Mouse (Mus musculus) C2C12 (cell line): Measurements from ENCODE around the gene Bad. TPM values are rescaled to one million over a fixed set of nuclear protein-coding genes. Genes with fewer than 3 reads are reported as not detected.
"Not testable (repeated sequence)": the region's sequence is repeated elsewhere in the genome, so short reads cannot be mapped to it uniquely, and the experiment has no call there.

Source experiments
- H3K27me3 ChIP-seq: one replicate; pipeline ENCODE4 v1.6.1; 2011; ENCODE audit not compliant: control insufficient read depth, insufficient read depth, insufficient read length
- H3K36me3 ChIP-seq: one replicate; pipeline ENCODE4 v1.6.1; 2011; ENCODE audit not compliant: control insufficient read depth, insufficient read depth
- H3K4me3 ChIP-seq: one replicate; pipeline ENCODE4 v1.5.1; 2011; ENCODE audit warnings: mild to moderate bottlenecking, control low read depth; ENCODE audit not compliant: poor library complexity, insufficient read depth, severe bottlenecking
- H3K79me2 ChIP-seq: one replicate; pipeline ENCODE4 v1.6.1; 2011; ENCODE audit not compliant: control insufficient read depth, insufficient read depth
- H3K79me3 ChIP-seq: one replicate; pipeline ENCODE4 v1.6.1; 2011; ENCODE audit warnings: low read depth, control low read depth
- H3ac ChIP-seq: one replicate; pipeline ENCODE3; 2011; ENCODE audit warnings: low read depth; ENCODE audit not compliant: control insufficient read depth, insufficient read length
- CEBPB ChIP-seq: IDR thresholded peaks from one replicate; pipeline ENCODE4 v1.6.1; 2011; ENCODE audit warnings: low read depth, mild to moderate bottlenecking, control low read depth, moderate library complexity
- CTCF ChIP-seq: IDR thresholded peaks from one replicate; pipeline ENCODE4 v1.5.1; 2011; ENCODE audit not compliant: control insufficient read depth, insufficient read depth, insufficient read length
- FOSL1 ChIP-seq: IDR thresholded peaks from one replicate; pipeline ENCODE4 v1.8.0; 2011; ENCODE audit warnings: mild to moderate bottlenecking, low read length; ENCODE audit not compliant: poor library complexity, insufficient read depth, severe bottlenecking
- MAX ChIP-seq: IDR thresholded peaks from one replicate; pipeline ENCODE4 v1.6.1; 2011; ENCODE audit warnings: mild to moderate bottlenecking, control low read depth
- MYOD1 ChIP-seq: IDR thresholded peaks from one replicate; pipeline ENCODE4 v1.6.1; 2011; ENCODE audit warnings: low read depth; ENCODE audit not compliant: control insufficient read depth, insufficient read length
- MYOG ChIP-seq: IDR thresholded peaks from one replicate; pipeline ENCODE4 v1.6.1; 2011; ENCODE audit not compliant: control insufficient read depth, insufficient read length; ENCODE audit errors: extremely low read depth
- USF1 ChIP-seq: IDR thresholded peaks from one replicate; pipeline ENCODE4 v1.6.1; 2011; ENCODE audit warnings: low read depth, mild to moderate bottlenecking, control low read depth, moderate library complexity
- polyA plus RNA-seq: library from polyadenylated mRNA; unstranded; fragments of >200 nt; fragmentation: generic; extraction: Trizol; gene quantifications from one replicate; pipeline ENCODE4 v1.2.1, GENCODE M21; 2012; ENCODE audit warnings: missing spikeins

Gene Bad
- polyA plus RNA-seq, 1 experiment, result 84.0 TPM

DNA sequence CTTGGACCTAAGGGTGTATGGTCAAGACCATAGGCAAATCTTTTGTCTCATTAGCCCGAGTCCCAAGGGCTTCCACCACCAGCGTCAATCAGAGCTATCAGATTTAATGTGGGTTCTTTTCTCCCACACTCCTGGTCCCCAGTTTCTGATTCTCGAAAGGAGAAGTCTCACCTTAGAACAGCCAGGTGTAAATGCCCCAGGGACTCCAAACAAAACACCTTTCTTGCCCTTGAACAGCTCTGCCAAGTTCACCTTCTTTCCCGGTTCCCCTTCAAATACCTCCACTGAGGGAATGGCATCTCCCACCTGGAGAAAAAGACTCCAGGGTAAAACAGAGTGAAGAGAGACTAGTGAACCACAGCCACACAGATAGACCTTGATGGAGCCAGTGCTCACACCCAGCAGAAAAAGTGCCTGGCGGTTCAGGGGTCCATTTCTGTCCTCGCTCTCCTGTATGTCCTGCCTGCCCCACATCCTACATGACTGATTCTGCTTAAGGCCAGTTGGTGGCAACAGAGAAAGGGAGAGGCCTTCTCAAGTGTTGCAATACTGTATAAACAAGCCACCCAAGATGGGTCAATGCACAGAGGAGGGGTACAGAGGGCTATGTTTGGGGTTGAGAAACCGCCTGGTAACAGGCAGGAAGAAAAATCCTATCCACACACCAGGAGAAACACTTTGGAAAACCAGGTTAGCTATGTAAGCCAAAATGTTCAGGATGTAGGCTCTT is 33.7 kb upstream of the Bad start:
- TF ChIP-seq USF1 (no peak), FOSL1 (no peak), MYOD1 (no peak), CTCF (no peak), CEBPB (no peak), MYOG (no peak), MAX (no peak)
- Histone ChIP-seq H3ac (no peak overlapping the region), H3K79me2 (peaks cover 48% of the 10 kb centered on the region), H3K27me3 (no peaks in the 10 kb centered on the region), H3K36me3 (peaks cover 32% of the 10 kb centered on the region), H3K4me3 (peak overlapping the region; percentile 76), H3K79me3 (peaks cover 23% of the 10 kb centered on the region)

DNA sequence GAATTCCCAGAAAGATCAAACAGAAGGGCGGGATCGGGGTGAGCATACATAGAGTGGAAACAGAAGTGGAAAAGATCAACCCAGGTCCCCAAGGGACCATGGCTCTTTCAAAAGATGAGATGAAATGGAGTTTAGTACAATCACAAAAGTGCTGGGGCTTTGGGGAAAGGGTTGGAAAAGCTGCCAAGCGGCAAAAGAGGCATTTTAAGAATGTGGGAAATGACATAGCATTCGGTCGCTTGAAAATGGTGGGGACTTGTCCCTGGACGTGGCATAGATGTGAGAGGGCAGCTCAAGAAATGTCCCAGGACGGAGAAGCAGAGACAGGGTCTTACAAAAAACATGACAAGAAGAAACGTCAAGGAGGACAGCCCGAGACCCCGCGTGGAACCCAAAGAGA is 32.6 kb upstream of the Bad start:
- Histone ChIP-seq H3ac (peak overlapping the region; percentile 94), H3K36me3 (peaks cover 40% of the 10 kb centered on the region), H3K79me2 (peaks cover 48% of the 10 kb centered on the region), H3K27me3 (no peaks in the 10 kb centered on the region), H3K4me3 (peak overlapping the region; percentile 76), H3K79me3 (peaks cover 23% of the 10 kb centered on the region)
- no peak for TF ChIP-seq FOSL1
- no peak for TF ChIP-seq MYOD1
- no peak for TF ChIP-seq CEBPB

DNA sequence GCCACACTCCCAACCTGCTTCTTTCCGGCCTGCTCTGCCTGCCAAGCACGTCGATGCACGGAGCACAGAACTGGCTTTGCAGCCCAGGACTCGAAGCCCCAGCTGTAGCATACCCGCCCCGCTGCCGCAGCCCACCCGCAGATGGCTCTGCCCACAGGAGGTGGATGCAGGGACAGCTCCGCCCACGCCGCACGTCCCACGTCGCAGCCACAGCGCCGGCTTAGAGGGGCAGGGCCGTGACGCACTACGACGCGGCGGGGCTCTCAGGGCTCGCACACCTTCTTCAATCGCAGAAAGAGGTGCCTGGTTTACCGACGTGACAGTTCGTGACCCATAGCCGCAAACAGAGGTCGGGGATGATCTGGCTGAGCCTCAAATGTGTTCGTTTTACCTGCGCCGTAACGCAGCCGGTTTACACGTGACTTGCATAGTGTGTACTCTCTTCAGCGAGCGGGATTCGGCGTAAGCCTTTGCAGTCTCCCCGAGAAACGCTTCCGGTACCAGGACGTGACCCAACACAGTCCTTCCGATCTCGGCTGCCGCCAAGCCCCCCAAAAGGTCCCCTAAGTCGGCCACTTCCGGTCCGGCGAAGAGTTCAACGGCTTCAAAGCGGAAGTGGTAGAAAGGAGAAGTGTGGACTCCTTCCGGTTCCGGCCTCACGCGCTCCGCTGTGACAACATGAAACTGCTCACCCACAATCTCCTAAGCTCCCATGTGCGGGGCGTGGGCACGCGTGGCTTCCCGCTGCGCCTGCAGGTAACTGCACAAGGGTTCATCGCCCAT is 32.0 kb upstream of the Bad start, which contains the start of the genes Trmt112 and Prdx5:
Gene Trmt112 (plus strand): TSS at position 192 of the 783 bp plus-strand sequence.
Gene Prdx5 (minus strand): TSS at position 600 of the 783 bp plus-strand sequence.
- Histone ChIP-seq H3K4me3 (peak within 1 kb of the TSS; percentile 76), H3K79me2 (peaks cover 48% of the 10 kb centered on the region), H3K79me3 (peaks cover 23% of the 10 kb centered on the region), H3K27me3 (no peaks in the 10 kb centered on the region), H3ac (peak within 1 kb of the TSS; percentile 94), H3K36me3 (peaks cover 40% of the 10 kb centered on the region)
- TF ChIP-seq MAX (peak; percentile 62), CEBPB (no peak), USF1 (peak; percentile 12), FOSL1 (no peak)

DNA sequence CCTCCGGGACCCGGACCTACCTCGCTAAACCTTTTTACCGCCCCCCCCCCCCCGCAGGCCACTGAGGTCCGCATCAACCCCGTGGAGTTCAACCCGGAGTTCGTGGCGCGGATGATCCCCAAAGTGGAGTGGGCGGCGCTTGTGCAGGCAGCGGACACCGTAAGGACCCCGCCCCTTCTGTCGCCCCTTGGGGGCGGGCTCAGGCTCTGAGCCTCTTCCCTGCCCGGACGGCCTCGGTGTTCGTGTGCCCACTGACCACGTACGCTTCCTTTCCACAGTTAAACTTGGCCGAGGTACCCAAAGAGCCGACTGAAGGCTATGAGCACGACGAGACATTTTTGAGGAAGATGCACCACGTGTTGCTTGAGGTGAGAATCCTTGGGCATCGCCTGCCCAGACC is 31.4 kb upstream of the Bad start:
- Histone ChIP-seq H3ac (peak overlapping the region; percentile 62), H3K79me2 (peaks cover 48% of the 10 kb centered on the region), H3K4me3 (peak overlapping the region; percentile 76), H3K36me3 (peaks cover 36% of the 10 kb centered on the region), H3K79me3 (peaks cover 23% of the 10 kb centered on the region)
- not testable (repeated sequence) for H3K27me3 ChIP-seq

DNA sequence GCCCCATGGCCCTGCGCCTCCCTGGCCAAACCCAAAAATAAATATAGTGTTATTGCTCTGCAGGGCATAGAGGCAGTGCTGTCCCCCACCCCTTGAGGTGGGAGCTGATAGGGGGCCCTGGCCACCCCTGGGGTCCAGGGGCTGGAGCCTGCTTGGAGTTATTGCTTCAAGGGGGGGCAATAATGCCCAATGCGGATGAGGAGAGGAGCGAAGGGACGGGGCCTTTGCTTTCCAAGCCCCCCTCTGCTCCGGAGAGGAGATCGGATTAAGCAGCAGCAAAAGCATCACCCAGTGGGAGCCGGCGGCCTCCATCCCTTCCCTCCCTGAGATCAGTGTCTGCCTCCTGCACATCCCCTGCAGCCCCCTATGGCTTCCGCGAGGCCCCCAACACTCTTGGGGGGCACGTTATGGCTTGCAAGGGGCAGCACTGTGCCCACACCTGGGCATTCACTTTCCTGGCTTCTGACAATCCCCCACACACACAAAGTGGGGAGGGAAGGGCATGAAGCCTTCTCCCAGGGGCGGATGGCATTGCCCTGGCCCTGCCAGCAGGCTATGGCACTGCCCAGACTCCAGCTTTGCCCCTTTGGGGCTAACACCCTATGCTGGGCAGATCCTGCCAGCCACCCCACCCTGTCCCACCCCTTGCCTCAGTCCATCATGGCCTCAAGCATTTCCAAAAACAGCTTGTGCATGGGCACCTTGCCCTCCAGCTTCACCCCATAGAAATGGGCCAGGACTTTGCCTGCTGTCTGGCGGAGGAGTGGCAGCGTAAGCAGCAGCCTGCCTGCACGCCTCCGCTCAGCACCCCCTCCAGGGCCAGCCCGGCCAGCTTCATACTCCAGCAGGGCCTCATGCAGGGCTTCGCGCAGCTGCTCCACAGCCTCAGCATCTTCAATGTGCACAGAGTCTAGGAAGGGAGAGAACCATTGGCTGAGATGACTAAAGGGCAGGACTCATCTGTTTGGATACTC is 30.3 kb upstream of the Bad start:
- TF ChIP-seq USF1 (no peak), CTCF (no peak), CEBPB (no peak), FOSL1 (no peak), MAX (no peak), MYOD1 (no peak), MYOG (no peak)
- H3K4me3 ChIP-seq, result peak overlapping the region; percentile 76

More for the DNA sequence above, 30.3 kb upstream of the Bad start:
- H3ac ChIP-seq, result no peak overlapping the region
- H3K79me2 ChIP-seq, result peaks cover 52% of the 10 kb centered on the region
- H3K79me3 ChIP-seq, result peaks cover 23% of the 10 kb centered on the region
- no peaks in the 10 kb centered on the region for H3K27me3 ChIP-seq
- H3K36me3 ChIP-seq, result peaks cover 30% of the 10 kb centered on the region
